Mouse (Mus musculus) left cerebral cortex, postnatal 10 days (tissue): ENCODE measurements around the gene Macrod1. TPM values are rescaled to one million over a fixed set of nuclear protein-coding genes. Genes with fewer than 3 reads are reported as not detected.

Experiments used
- DNase-seq, 2 experiments: peaks; one replicate each; pipeline ENCODE4 v3.0.0; 2021 to 2022; ENCODE audit warnings: low spot score in 2 of 2, mixed read lengths in 1 of 2; ENCODE audit errors: extremely low spot score in 1 of 2
- intact Hi-C: fragments of 180-260 bp; cut with DNase I; formaldehyde crosslinking; loops from one replicate; pipeline ENCODE4 v1.15.1; 2025
- total RNA-seq, 2 experiments: library from RNA; stranded (reverse); gene quantifications; 2 replicates each; pipeline ENCODE4 v1.2.3; 2021

Gene Macrod1
- total RNA-seq, 2 experiments from 2014 or later: 8.0 to 8.9 TPM

- intact Hi-C loops: no loop called here
These were observed 121.3 kb downstream of the Macrod1 start for GRCm38 (mm10) chr19:7177804-7178511.

GRCm38 (mm10) chr19:7178841-7179452 is 122.3 kb downstream of the Macrod1 start:
- intact Hi-C loops: no loop called here
- no peak for DNase-seq

More at GRCm38 (mm10) chr19:7177804-7178511, 121.3 kb downstream of the Macrod1 start:
- no peak for DNase-seq

- intact Hi-C loops: no loop called here
- DNase-seq: no peak
These were observed 124.3 kb downstream of the Macrod1 start for GRCm38 (mm10) chr19:7180756-7181405.

GRCm38 (mm10) chr19:7181496-7181895 is 124.9 kb downstream of the Macrod1 start:
- intact Hi-C loops: no loop called here
- no peak for DNase-seq

- peak; percentile 78 to 85 for DNase-seq
- intact Hi-C loops: no loop called here
These were observed 125.8 kb downstream of the Macrod1 start for GRCm38 (mm10) chr19:7182273-7182949.

GRCm38 (mm10) chr19:7183419-7183818 is 126.8 kb downstream of the Macrod1 start:
- DNase-seq: no peak
- intact Hi-C loops: no loop called here

GRCm38 (mm10) chr19:7185059-7185458 is 128.4 kb downstream of the Macrod1 start:
- no peak for DNase-seq
- intact Hi-C loops: no loop called here

- DNase-seq: no peak
These were observed 129.2 kb downstream of the Macrod1 start for GRCm38 (mm10) chr19:7185715-7186291.

GRCm38 (mm10) chr19:7187157-7187556 is 130.5 kb downstream of the Macrod1 start:
- DNase-seq: no peak
- intact Hi-C loops: no loop called here

More at GRCm38 (mm10) chr19:7185715-7186291, 129.2 kb downstream of the Macrod1 start:
- intact Hi-C loops: no loop called here

- no peak for DNase-seq
- intact Hi-C loops: no loop called here
These were observed 132.4 kb downstream of the Macrod1 start for GRCm38 (mm10) chr19:7189026-7189425.

- no peak for DNase-seq
- intact Hi-C loops: no loop called here
These were observed 134.4 kb downstream of the Macrod1 start for GRCm38 (mm10) chr19:7190986-7191385.

GRCm38 (mm10) chr19:7191639-7192038 is 135.0 kb downstream of the Macrod1 start:
- intact Hi-C loops: no loop called here
- DNase-seq: no peak

- DNase-seq: no peak
- intact Hi-C loops: no loop called here
These were observed 136.0 kb downstream of the Macrod1 start for GRCm38 (mm10) chr19:7192561-7192967.

GRCm38 (mm10) chr19:7195900-7196728 is 139.5 kb downstream of the Macrod1 start:
- peak in 1 of 2 experiments; percentile 71 for DNase-seq
- intact Hi-C loops: loop anchor here (2.0 kb wide), 1 partner anchor 127 kb away; no protein-coding TSS in a partner anchor

GRCm38 (mm10) chr19:7196741-7197270 is 140.2 kb downstream of the Macrod1 start:
- peak in 1 of 2 experiments; percentile 47 for DNase-seq
- intact Hi-C loops: loop anchor here (2.0 kb wide), 1 partner anchor 128 kb away; no protein-coding TSS in a partner anchor

GRCm38 (mm10) chr19:7197445-7197844 is 140.8 kb downstream of the Macrod1 start:
- no peak for DNase-seq
- intact Hi-C loops: loop anchor here (2.0 kb wide), 1 partner anchor 129 kb away; no protein-coding TSS in a partner anchor

GRCm38 (mm10) chr19:7199089-7199488 is 142.5 kb downstream of the Macrod1 start:
- intact Hi-C loops: no loop called here
- no peak for DNase-seq

- intact Hi-C loops: no loop called here
These were observed 143.8 kb downstream of the Macrod1 start for GRCm38 (mm10) chr19:7200427-7200826.

More at GRCm38 (mm10) chr19:7200427-7200826, 143.8 kb downstream of the Macrod1 start:
- DNase-seq: no peak
